Mouse (Mus musculus) heart, postnatal 0 days (tissue): ENCODE data around the gene Ptprcap. TPM values are rescaled to one million over a fixed set of nuclear protein-coding genes. Genes with fewer than 3 reads are reported as not detected.

ENCODE experiments used
- ATAC-seq: fragments of 200-750 bp; cut with Nextera tagmentation; 2 replicates; pipeline ENCODE4 v1.8.0; 2017; ENCODE audit warnings: low read depth, moderate number of reproducible peaks, moderate library complexity; ENCODE audit not compliant: insufficient read depth
- DNase-seq: peaks from one replicate; pipeline ENCODE4 v3.0.0-alpha.2; 2016; ENCODE audit warnings: low spot score
- H3K27ac ChIP-seq: fragments of 300-500 bp; sonication (generic); 2 replicates; pipeline ENCODE4 v1.5.1; 2014; ENCODE audit warnings: low read depth, mild to moderate bottlenecking
- H3K27me3 ChIP-seq: fragments of 300-500 bp; sonication (generic); 2 replicates; pipeline ENCODE4 v1.6.1; 2014; ENCODE audit warnings: low read length, mixed read lengths; ENCODE audit not compliant: control insufficient read depth, insufficient read depth
- H3K36me3 ChIP-seq: fragments of 300-500 bp; sonication (generic); replicated peaks from 2 replicates; pipeline ENCODE4 v1.6.1; 2014; ENCODE audit warnings: low read length, mixed read lengths; ENCODE audit not compliant: control insufficient read depth, insufficient read depth
- H3K4me1 ChIP-seq: fragments of 300-500 bp; sonication (generic); 2 replicates; pipeline ENCODE4 v1.6.1; 2014; ENCODE audit warnings: antibody characterized with exemption; ENCODE audit not compliant: control insufficient read depth, insufficient read depth
- H3K4me2 ChIP-seq: fragments of 300-500 bp; sonication (generic); 2 replicates; pipeline ENCODE4 v1.6.1; 2014; ENCODE audit warnings: low read depth, mild to moderate bottlenecking, low read length, moderate library complexity
- H3K4me3 ChIP-seq: fragments of 300-500 bp; sonication (generic); 2 replicates; pipeline ENCODE4 v1.5.1; 2014; ENCODE audit warnings: low read depth, low read length
- H3K9ac ChIP-seq: fragments of 300-500 bp; sonication (generic); replicated peaks from 2 replicates; pipeline ENCODE4 v1.6.1; 2014; ENCODE audit warnings: low read depth, low read length, mixed read lengths
- H3K9me3 ChIP-seq: fragments of 300-500 bp; sonication (generic); replicated peaks from 2 replicates; pipeline ENCODE4 v1.6.1; 2016; ENCODE audit warnings: low read length; ENCODE audit not compliant: control insufficient read depth
- CTCF ChIP-seq: IDR thresholded peaks from 2 replicates; pipeline ENCODE4 v1.5.1; 2016; ENCODE audit warnings: antibody characterized with exemption, control low read depth, low read depth
- EP300 ChIP-seq: IDR thresholded peaks from 2 replicates; pipeline ENCODE4 v1.6.1; 2016; ENCODE audit warnings: antibody characterized with exemption, low read depth
- WGBS: fragments of 180-500 bp; shearing (Covaris S2); extraction: QIAGEN DNeasy Blood & Tissue Kit; methylation state at CpG from one replicate; pipeline ENCODE4 v1.1.7; 2014; 5-methylcytosine and 5-hydroxymethylcytosine counted together
- polyA plus RNA-seq: library from polyadenylated mRNA; unstranded; fragments of >200 nt; fragmentation: Nextera tagmentation; extraction: Ambion mirVana; gene quantifications from 2 replicates; pipeline ENCODE4 v1.2.1, GENCODE M21; 2015
- total RNA-seq: library from RNA; depleted of rRNA; stranded (reverse); fragments of >200 nt; gene quantifications from 2 replicates; pipeline ENCODE4 v1.2.3, GENCODE M21; 2014; ENCODE audit warnings: low replicate concordance

The Ptprcap gene
- total and polyA plus RNA-seq, 2 experiments from 2014 or later: 0.46 TPM; not detected in 1

- H3K9ac ChIP-seq: no peak overlapping the region
- no peak overlapping the region for H3K27ac ChIP-seq
- 81% methylated on average over 5 of the region's 5 CpGs for WGBS
- H3K4me3 ChIP-seq: no peak overlapping the region
- H3K4me2 ChIP-seq: no peak overlapping the region
- ATAC-seq: no peak
- no peaks in the 10 kb centered on the region for H3K9me3 ChIP-seq
- no peaks in the 10 kb centered on the region for H3K27me3 ChIP-seq
- TF ChIP-seq CTCF (no peak), EP300 (no peak)
- peaks cover 6% of the 10 kb centered on the region for H3K36me3 ChIP-seq
- no peak for DNase-seq
- H3K4me1 ChIP-seq: peaks cover 15% of the 10 kb centered on the region
These were observed 7.5 kb upstream of the Ptprcap start for GRCm38 (mm10) chr19:4145936-4146335.

- no peak overlapping the region for H3K4me3 ChIP-seq
- peaks cover 12% of the 10 kb centered on the region for H3K36me3 ChIP-seq
- 58% methylated on average over 12 of the region's 12 CpGs for WGBS
- no peaks in the 10 kb centered on the region for H3K9me3 ChIP-seq
- H3K4me2 ChIP-seq: no peak overlapping the region
- H3K9ac ChIP-seq: no peak overlapping the region
- DNase-seq: no peak
- no peaks in the 10 kb centered on the region for H3K27me3 ChIP-seq
- ATAC-seq: no peak
- no peak for TF ChIP-seq CTCF
- H3K4me1 ChIP-seq: peaks cover 15% of the 10 kb centered on the region
- H3K27ac ChIP-seq: no peak overlapping the region
These were observed 6.9 kb upstream of the Ptprcap start for GRCm38 (mm10) chr19:4146366-4147021.

GRCm38 (mm10) chr19:4147022-4147405 lies 6.4 kb upstream of the Ptprcap start:
- TF ChIP-seq CTCF (no peak), EP300 (no peak)
- no peaks in the 10 kb centered on the region for H3K27me3 ChIP-seq
- DNase-seq (no peak), ATAC-seq (no peak)
- H3K4me1 ChIP-seq: peaks cover 15% of the 10 kb centered on the region
- H3K9me3 ChIP-seq: no peaks in the 10 kb centered on the region
- 53% methylated on average over 3 of the region's 3 CpGs for WGBS
- H3K27ac ChIP-seq: no peak overlapping the region
- H3K9ac ChIP-seq: no peak overlapping the region
- no peak overlapping the region for H3K4me2 ChIP-seq
- no peak overlapping the region for H3K4me3 ChIP-seq
- peaks cover 15% of the 10 kb centered on the region for H3K36me3 ChIP-seq

- DNase-seq (no peak), ATAC-seq (no peak)
- TF ChIP-seq EP300 (no peak), CTCF (no peak)
- 42% methylated on average over 9 of the region's 9 CpGs for WGBS
- H3K36me3 ChIP-seq: peaks cover 25% of the 10 kb centered on the region
- H3K4me1 ChIP-seq: peaks cover 20% of the 10 kb centered on the region
- peak overlapping the region; percentile 96; the same call in 1 of the 2 replicates for H3K9ac ChIP-seq
- H3K27me3 ChIP-seq: no peaks in the 10 kb centered on the region
- H3K4me2 ChIP-seq: peak overlapping the region; percentile 88
- H3K4me3 ChIP-seq: peak overlapping the region; percentile 97
- no peaks in the 10 kb centered on the region for H3K9me3 ChIP-seq
- H3K27ac ChIP-seq: peak overlapping the region; percentile 89
These were observed 5.5 kb upstream of the Ptprcap start for GRCm38 (mm10) chr19:4147782-4148490.

- no peaks in the 10 kb centered on the region for H3K9me3 ChIP-seq
These were observed 5.0 kb upstream of the Ptprcap start, which contains the start of gene Coro1b for GRCm38 (mm10) chr19:4148491-4148806. Gene Coro1b, plus strand, starts transcription at chr19:4148619.

More at GRCm38 (mm10) chr19:4148491-4148806, 5.0 kb upstream of the Ptprcap start, which contains the start of gene Coro1b:
- H3K4me3 ChIP-seq: peak within 1 kb of the TSS; percentile 97
- peak; percentile 93 for DNase-seq
- H3K9ac ChIP-seq: peak within 1 kb of the TSS; percentile 96
- H3K27me3 ChIP-seq: no peaks in the 10 kb centered on the region
- H3K36me3 ChIP-seq: peaks cover 28% of the 10 kb centered on the region
- peak within 1 kb of the TSS; percentile 88 for H3K4me2 ChIP-seq
- peaks cover 21% of the 10 kb centered on the region for H3K4me1 ChIP-seq
- 0% methylated on average over 30 of the region's 33 CpGs for WGBS
- TF ChIP-seq EP300 (peak; percentile 80), CTCF (no peak)
- H3K27ac ChIP-seq: peak within 1 kb of the TSS; percentile 89
- peak; percentile 94 for ATAC-seq
